11 mouse cellular contexts compared by ENCODE assay signal in the genomic region with DNA sequence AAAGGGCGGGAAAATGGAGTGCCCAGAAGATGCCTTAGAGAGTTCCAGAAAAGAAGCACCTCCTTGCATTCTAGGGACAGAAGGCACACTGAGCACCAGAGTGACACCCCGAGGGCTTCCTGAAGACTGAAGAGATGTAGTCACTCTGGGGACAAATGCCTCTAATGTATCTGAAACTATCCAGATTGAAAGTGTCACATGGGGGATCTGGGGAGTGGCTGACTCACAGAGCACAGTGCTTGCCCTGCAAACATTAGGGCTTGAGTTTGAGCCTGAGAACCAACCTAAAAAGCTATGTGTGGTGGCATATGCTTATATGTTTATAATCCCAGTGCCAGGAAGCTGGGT. TPM values are rescaled to one million over a fixed set of nuclear protein-coding genes. Genes with fewer than 3 reads are reported as not detected.
DNase-seq lines count a peak whose midpoint lies in the region; ATAC-seq and TF ChIP-seq lines count a peak whose summit lies in the region.
"Had no signal": no experiment of that assay in that cellular context is flagged by ENCODE, and none has a peak within 500 bp of the region (broad histone marks: within the 10 kb centered on the region; RNA-seq: fewer than 3 reads in every experiment).

No protein-coding gene starts in this region.

- intact Hi-C loops in gastrocnemius, adult 2 months (cut with DNase I), result no loop called here
- intact Hi-C loops in gastrocnemius, postnatal 14 days (cut with DNase I; ENCODE audit: low total_unique reads), result no loop called here

- no peak for TF ChIP-seq CTCF in gastrocnemius, adult 2 months (IDR thresholded peaks at IDR 0.05)

- H3K4me3 ChIP-seq in gastrocnemius, adult 2 months, result no peak overlapping the region
- H3K4me3 ChIP-seq: heart, embryonic 13.5 days had no signal

- ATAC-seq in erythroid progenitor cell, adult 5-6 weeks (replicated peaks; ENCODE audit: low FRiP score, poor library complexity, severe bottlenecking), result peak; percentile 56; the same call in 1 of the 2 replicates
- ATAC-seq: hindbrain, postnatal 0 days had no signal

- peak overlapping the region; percentile 4; the same call in 1 of the 2 replicates for H3K27ac ChIP-seq in gastrocnemius, adult 2 months
- H3K27ac ChIP-seq: heart, embryonic 13.5 days; hindbrain, postnatal 0 days had no signal

- DNase-seq in gastrocnemius, adult 2 months, result no peak
- no peak for DNase-seq in gastrocnemius, postnatal 14 days
- peak; percentile 56 for DNase-seq in lung, postnatal 36 days
- no peak for DNase-seq in lung, postnatal 4 days
- peak; percentile 49 to 55 for DNase-seq in spleen, adult 18-20 months
- DNase-seq in right cerebral cortex, postnatal 25 days, result no peak
- no peak for DNase-seq in kidney, adult 11 months
- DNase-seq: layer of hippocampus, postnatal 36 days had no signal

RNA-seq across cellular contexts. Expression of a gene that starts 23.3 kb away (rescaled TPM):
- total RNA-seq in gastrocnemius, adult 2 months (2021), result 1 to 10 TPM; 1.1 to 1.9 TPM
- 10 to 100 TPM; 15.7 to 17.1 TPM for total RNA-seq in gastrocnemius, postnatal 14 days (2021)
- 390 and 435 TPM in 2 replicates for total RNA-seq in erythroid progenitor cell, adult 5-6 weeks (2015; ENCODE audit: low replicate concordance)
- 236 and 385 TPM in 2 replicates for total RNA-seq in erythroid progenitor cell, adult 5-6 weeks (2017; ENCODE audit: low replicate concordance)

Comparison
In these comparisons a context has a peak if more than half of its experiments do, and no peak if none do; other contexts are left out.
1. DNase-seq: peak in lung, postnatal 36 days (single experiment) and spleen, adult 18-20 months (2 of 2); none in gastrocnemius, adult 2 months (single experiment), gastrocnemius, postnatal 14 days (single experiment), lung, postnatal 4 days (0 of 2), right cerebral cortex, postnatal 25 days (single experiment) and kidney, adult 11 months (single experiment).
2. RNA of a gene that starts 23.3 kb away (total RNA-seq): 236 to 435 TPM in erythroid progenitor cell, adult 5-6 weeks; 15.7 to 17.1 TPM in gastrocnemius, postnatal 14 days and 1.1 to 1.9 TPM in gastrocnemius, adult 2 months; every median in the first group is over 10 times any median in the second.